Mouse (Mus musculus): Measurements from ENCODE around the gene Fcgr4.

DNA sequence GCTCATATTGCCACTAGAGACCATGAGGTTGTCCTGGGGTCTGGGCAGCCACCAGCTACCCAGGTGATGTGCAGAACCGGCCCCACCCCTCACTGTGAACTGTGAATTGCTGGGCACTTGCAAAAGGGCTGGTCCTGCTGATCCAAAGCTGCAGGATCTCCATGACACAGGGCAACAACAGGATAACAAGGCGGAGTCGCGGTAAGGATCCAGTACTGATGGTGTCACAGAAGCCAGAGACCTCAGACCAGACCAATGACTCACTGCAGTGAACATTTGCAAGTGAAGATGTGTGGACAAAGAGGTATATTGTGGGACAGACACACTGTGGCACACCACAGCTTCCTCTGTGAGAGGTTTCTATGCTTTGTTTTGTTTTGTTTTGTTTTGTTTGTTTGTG, 40.1 kb upstream of the Fcgr4 start:
- TF ChIP-seq EP300 (IDR thresholded peaks at IDR 0.05; ENCODE audit: low read depth in 1 of 2, low read length in 2 of 2) (no peak), ZC3H11A (IDR thresholded peaks at IDR 0.05; ENCODE audit: low read depth, low read length) (no peak), CTCF (IDR thresholded peaks at IDR 0.05 in 2 of 3, conservative IDR thresholded peaks at IDR 0.05 in 1 of 3; ENCODE audit: control insufficient read depth in 1 of 3, insufficient read depth in 1 of 3, low read depth in 2 of 3, low read length in 3 of 3, poor library complexity in 1 of 3, severe bottlenecking in 1 of 3) (no peak), SMC3 (IDR thresholded peaks at IDR 0.05; ENCODE audit: low read depth, low read length) (no peak)

All from MEL (cell line).